Mouse (Mus musculus) bone marrow, adult 2 months (tissue): ENCODE data around the gene Acads. TPM values are rescaled to one million over a fixed set of nuclear protein-coding genes. Genes with fewer than 3 reads are reported as not detected.
"Not testable (repeated sequence)": the region's sequence is repeated elsewhere in the genome, so short reads cannot be mapped to it uniquely, and the experiment has no call there.

Source experiments
- H3K27ac ChIP-seq: fragments of 200-500 bp; 2 replicates; pipeline ENCODE4 v1.5.1; 2012; ENCODE audit warnings: low read depth, mild to moderate bottlenecking, control low read depth, inconsistent platforms, low read length; ENCODE audit not compliant: control insufficient read depth, poor library complexity, insufficient read depth
- H3K4me1 ChIP-seq: fragments of 200-500 bp; 2 replicates; pipeline ENCODE4 v1.6.1; 2011; ENCODE audit warnings: low read length; ENCODE audit not compliant: control insufficient read depth, insufficient read depth
- H3K4me3 ChIP-seq: fragments of 200-500 bp; replicated peaks from 2 replicates; pipeline ENCODE3; 2011; ENCODE audit warnings: mild to moderate bottlenecking, low read depth, low read length, control low read depth; ENCODE audit not compliant: control insufficient read depth
- CTCF ChIP-seq: fragments of 200-500 bp; IDR thresholded peaks from 2 replicates; pipeline ENCODE4 v1.5.1; 2011; ENCODE audit warnings: low read length, control low read depth; ENCODE audit not compliant: control insufficient read depth, insufficient read depth
- POLR2A ChIP-seq: fragments of 200-500 bp; IDR thresholded peaks from 2 replicates; pipeline ENCODE4 v1.6.1; 2011; ENCODE audit warnings: low read depth, mild to moderate bottlenecking, control low read depth, low read length, borderline replicate concordance; ENCODE audit not compliant: control insufficient read depth
- WGBS: fragments of 180-500 bp; shearing (Covaris S2); methylation state at CpG from one replicate; pipeline ENCODE4 v1.1.7; 2018; 5-methylcytosine and 5-hydroxymethylcytosine counted together
- polyA plus RNA-seq: library from polyadenylated mRNA; stranded (reverse); fragments of >200 nt; gene quantifications from 2 replicates; pipeline ENCODE4 v1.2.4, GENCODE M21; 2011; ENCODE audit warnings: low replicate concordance; ENCODE audit not compliant: missing spikeins, insufficient read depth, insufficient read length

The Acads gene
- polyA plus RNA-seq, 1 experiment: 23.7 TPM

DNA sequence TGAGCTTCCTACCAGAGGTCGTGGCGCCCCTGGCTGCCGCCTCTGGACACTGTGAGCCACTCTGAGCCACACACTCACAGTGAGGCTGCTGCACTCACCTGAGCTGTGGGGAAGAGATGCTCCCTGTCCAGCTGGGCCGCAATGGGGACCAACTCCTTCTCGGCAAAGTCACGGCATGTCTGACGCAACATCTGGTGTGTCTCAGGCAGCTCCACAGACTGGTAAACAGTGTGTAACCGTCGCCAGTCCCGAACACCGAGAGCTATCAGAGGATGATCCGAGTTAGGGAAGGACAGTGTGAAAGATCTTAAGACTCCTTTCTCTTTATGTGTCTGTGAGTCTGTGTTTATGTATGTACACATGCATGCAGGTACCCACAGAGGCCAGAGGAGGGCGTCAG, 1.7 kb downstream of the Acads start:
- H3K4me3 ChIP-seq: no peak overlapping the region
- H3K27ac ChIP-seq: no peak overlapping the region
- TF ChIP-seq CTCF (no peak), POLR2A (no peak)
- H3K4me1 ChIP-seq: peaks cover 1% of the 10 kb centered on the region; the same call in 1 of the 2 replicates
- WGBS: 78% methylated on average over 13 of the region's 13 CpGs

DNA sequence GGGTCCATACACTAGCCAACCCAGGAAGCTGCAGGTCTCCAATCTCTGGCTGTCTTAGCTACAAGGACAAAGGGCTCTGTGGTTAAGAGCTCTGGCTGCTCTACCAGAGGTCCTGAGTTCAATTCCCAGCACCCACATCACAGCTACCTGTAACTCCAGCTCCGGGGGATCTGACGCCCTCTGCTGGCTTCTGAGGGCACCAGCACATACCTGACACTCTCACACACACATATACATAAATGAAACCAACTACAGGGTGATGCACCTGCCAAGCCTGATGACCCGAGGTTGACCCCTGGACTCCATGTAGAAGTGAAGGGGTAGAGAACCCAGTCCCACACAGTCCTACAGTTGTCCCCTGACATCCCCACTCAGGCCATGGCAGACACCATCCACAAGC, 2.7 kb downstream of the Acads start:
- H3K4me1 ChIP-seq: peaks cover 1% of the 10 kb centered on the region; the same call in 1 of the 2 replicates
- H3K27ac ChIP-seq: no peak overlapping the region
- TF ChIP-seq CTCF (no peak), POLR2A (no peak)
- H3K4me3 ChIP-seq: no peak overlapping the region
- 79% methylated on average over 3 of the region's 3 CpGs for WGBS

DNA sequence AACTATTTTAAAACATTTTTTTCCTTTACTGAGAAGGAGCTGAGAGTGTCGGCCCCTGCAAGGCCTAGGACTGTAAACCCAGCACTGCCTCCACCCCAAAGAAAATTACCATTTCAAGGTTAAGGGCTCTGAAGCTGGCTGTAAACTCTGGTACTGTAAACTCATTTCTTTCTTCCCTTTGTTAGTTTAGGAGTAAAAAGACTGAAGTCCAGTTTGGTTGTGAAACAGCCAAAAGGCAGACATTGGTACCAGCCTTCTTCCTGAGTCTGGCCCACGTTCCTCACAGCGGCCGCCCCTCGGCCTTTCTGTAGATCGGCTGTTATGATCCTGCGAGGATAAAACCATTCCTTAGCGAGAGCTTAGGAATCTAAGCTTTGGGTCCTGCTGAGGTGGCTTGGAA, 4.6 kb downstream of the Acads start:
- H3K4me3 ChIP-seq: no peak overlapping the region
- peaks cover under 1% of the 10 kb centered on the region; the same call in 1 of the 2 replicates for H3K4me1 ChIP-seq
- WGBS: 88% methylated on average over 8 of the region's 8 CpGs
- TF ChIP-seq CTCF (no peak), POLR2A (no peak)
- H3K27ac ChIP-seq: no peak overlapping the region

GRCm38 (mm10) chr5:115113244-115113643, 5.9 kb downstream of the Acads start:
- TF ChIP-seq CTCF (no peak), POLR2A (no peak)
- Histone ChIP-seq H3K27ac (no peak overlapping the region), H3K4me1 (no peaks in the 10 kb centered on the region; the same call in 1 of the 2 replicates), H3K4me3 (no peak overlapping the region)
- 94% methylated on average over 12 of the region's 12 CpGs for WGBS

DNA sequence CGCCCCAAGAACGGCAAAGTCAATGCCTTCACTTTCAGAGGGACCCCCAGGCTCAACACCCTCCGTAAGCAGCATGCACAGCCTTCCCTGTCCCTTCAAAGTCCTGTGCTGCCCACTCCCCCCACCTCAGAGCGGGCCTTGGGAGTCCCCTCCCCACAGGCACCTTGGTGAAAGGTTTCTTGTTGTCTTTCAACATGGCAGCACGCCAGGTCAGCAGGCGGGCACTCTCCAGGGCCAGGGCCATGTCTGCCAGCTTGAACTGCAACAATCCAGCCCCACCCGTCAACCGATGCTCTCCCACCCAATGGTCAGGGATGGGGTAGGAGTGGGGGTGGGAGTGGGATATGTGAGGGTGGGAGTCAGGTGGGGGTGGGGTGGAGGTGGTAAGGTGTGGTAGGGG, 8.0 kb downstream of the Acads start:
- 82% methylated on average over 8 of the region's 8 CpGs for WGBS
- no peak overlapping the region for H3K27ac ChIP-seq
- H3K4me3 ChIP-seq: no peak overlapping the region
- TF ChIP-seq CTCF (no peak), POLR2A (no peak)
- no peaks in the 10 kb centered on the region for H3K4me1 ChIP-seq

- H3K27ac ChIP-seq, H3K4me1 ChIP-seq, H3K4me3 ChIP-seq: not testable (repeated sequence)
- 89% methylated on average over 23 of the region's 23 CpGs for WGBS
These were observed 15.9 kb downstream of the Acads start for GRCm38 (mm10) chr5:115103253-115103652.

DNA sequence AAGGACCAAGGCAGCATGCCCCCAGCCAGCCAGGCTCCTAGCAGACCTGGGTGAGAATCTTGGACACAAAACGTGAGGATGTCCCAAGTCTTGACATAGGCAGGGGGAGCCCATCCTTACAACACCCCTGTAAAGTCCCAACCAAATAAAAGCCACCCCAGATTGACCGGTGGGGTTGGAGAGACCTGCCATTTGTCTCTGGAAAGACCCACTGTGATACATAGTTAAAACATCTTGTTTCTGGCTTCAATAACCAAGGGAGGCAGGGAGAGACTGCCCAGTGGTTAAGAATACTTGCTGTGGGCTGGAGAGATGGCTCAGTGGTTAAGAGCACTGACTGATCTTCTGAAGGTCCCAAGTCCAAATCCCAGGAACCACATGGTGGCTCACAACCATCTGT, 16.9 kb downstream of the Acads start:
- 80% methylated on average over 2 of the region's 2 CpGs for WGBS
- Histone ChIP-seq H3K4me3 (no peak overlapping the region), H3K27ac (no peak overlapping the region), H3K4me1 (no peaks in the 10 kb centered on the region)
- TF ChIP-seq POLR2A (no peak), CTCF (no peak)

DNA sequence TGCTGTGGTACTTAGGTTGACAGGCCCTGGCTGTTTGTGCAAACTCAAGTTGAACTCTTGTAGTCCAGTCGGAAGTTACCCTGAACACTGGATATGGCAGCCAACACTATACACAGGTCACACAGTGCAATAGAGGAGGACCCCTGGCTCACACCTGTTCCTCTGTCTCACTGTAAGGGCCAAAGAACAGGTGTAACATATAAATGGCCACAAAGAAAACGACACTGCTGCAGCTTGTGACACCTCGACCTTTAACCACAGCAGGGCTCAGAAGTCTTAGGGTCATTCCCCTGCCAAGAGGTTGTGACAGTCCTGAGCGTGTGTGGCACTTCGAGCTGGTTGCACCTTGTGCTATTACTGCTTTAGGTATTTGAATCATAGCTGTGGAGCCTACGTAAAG, 18.7 kb downstream of the Acads start:
- H3K4me3 ChIP-seq: no peak overlapping the region
- no peaks in the 10 kb centered on the region for H3K4me1 ChIP-seq
- no peak for TF ChIP-seq CTCF
- TF ChIP-seq POLR2A: no peak
- H3K27ac ChIP-seq: no peak overlapping the region
- 81% methylated on average over 6 of the region's 6 CpGs for WGBS

DNA sequence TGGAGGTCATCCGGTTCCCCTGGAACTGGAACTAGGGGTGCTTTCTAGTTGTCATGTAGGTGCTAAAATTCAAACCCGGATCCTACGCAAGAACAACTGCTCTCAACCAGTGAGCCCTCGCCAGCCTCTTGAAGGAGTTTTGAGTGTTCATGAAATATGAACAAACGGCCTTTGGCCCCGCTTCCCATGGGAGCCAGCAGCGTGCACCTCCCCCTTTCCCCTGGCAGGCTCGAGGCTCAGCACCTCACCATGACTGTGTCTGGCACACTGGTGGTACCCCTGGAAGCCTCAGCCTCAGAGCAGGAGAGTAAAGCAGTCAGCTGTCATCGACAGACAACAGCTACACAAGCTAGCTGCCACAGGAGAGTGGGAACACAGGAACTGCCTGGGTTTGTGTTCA, 19.2 kb downstream of the Acads start:
- no peak overlapping the region for H3K4me3 ChIP-seq
- no peak overlapping the region for H3K27ac ChIP-seq
- WGBS: 84% methylated on average over 9 of the region's 9 CpGs
- no peaks in the 10 kb centered on the region for H3K4me1 ChIP-seq
- TF ChIP-seq CTCF: no peak
- TF ChIP-seq POLR2A: no peak

- TF ChIP-seq CTCF (no peak), POLR2A (no peak)
- H3K4me1 ChIP-seq: no peaks in the 10 kb centered on the region
- WGBS: 82% methylated on average over 5 of the region's 5 CpGs
- no peak overlapping the region for H3K4me3 ChIP-seq
- H3K27ac ChIP-seq: no peak overlapping the region
These were observed 19.6 kb downstream of the Acads start for GRCm38 (mm10) chr5:115099530-115099929.
